Mouse (Mus musculus) intestine, postnatal 0 days (tissue): ENCODE measurements around the gene Nap1l1. TPM values are rescaled to one million over a fixed set of nuclear protein-coding genes. Genes with fewer than 3 reads are reported as not detected.
A peak's percentile ranks its signal among the peaks of the same experiment; 100 is the strongest.

ENCODE experiments used
- ATAC-seq: fragments of 200-750 bp; cut with Nextera tagmentation; 2 replicates; pipeline ENCODE4 v1.8.0; 2017; ENCODE audit warnings: mild to moderate bottlenecking, moderate TSS enrichment, moderate library complexity
- H3K27ac ChIP-seq: fragments of 300-500 bp; sonication (generic); 2 replicates; pipeline ENCODE4 v1.5.1; 2014; ENCODE audit warnings: mild to moderate bottlenecking, low read depth, low read length, moderate library complexity
- H3K27me3 ChIP-seq: fragments of 300-500 bp; sonication (generic); replicated peaks from 2 replicates; pipeline ENCODE4 v1.6.1; 2014; ENCODE audit warnings: low read length, mixed read lengths; ENCODE audit not compliant: control insufficient read depth, insufficient read depth
- H3K36me3 ChIP-seq: fragments of 300-500 bp; sonication (generic); 2 replicates; pipeline ENCODE4 v1.6.1; 2014; ENCODE audit warnings: mild to moderate bottlenecking, moderate library complexity; ENCODE audit not compliant: control insufficient read depth, insufficient read depth
- H3K4me1 ChIP-seq: fragments of 300-500 bp; sonication (generic); replicated peaks from 2 replicates; pipeline ENCODE4 v1.6.1; 2014; ENCODE audit warnings: antibody characterized with exemption, low read length, mixed read lengths; ENCODE audit not compliant: control insufficient read depth, insufficient read depth
- H3K4me2 ChIP-seq: fragments of 300-500 bp; sonication (generic); replicated peaks from 2 replicates; pipeline ENCODE4 v1.6.1; 2014; ENCODE audit warnings: low read depth, mild to moderate bottlenecking, moderate library complexity
- H3K4me3 ChIP-seq: fragments of 300-500 bp; sonication (generic); 2 replicates; pipeline ENCODE4 v1.5.1; 2014; ENCODE audit warnings: low read depth, low read length
- H3K9ac ChIP-seq: fragments of 300-500 bp; sonication (generic); 2 replicates; pipeline ENCODE4 v1.6.1; 2014; ENCODE audit warnings: mild to moderate bottlenecking, low read depth, low read length
- H3K9me3 ChIP-seq: fragments of 300-500 bp; sonication (generic); 2 replicates; pipeline ENCODE4 v1.6.1; 2016; ENCODE audit warnings: mixed run types; ENCODE audit not compliant: control insufficient read depth
- CTCF ChIP-seq: sonication (generic); IDR thresholded peaks from 2 replicates; pipeline ENCODE4 v1.5.1; 2016; ENCODE audit warnings: low read depth, mild to moderate bottlenecking, control low read depth, antibody characterized with exemption, moderate library complexity
- WGBS: fragments of 180-500 bp; shearing (Covaris S2); extraction: QIAGEN DNeasy Blood & Tissue Kit; methylation state at CpG from one replicate; pipeline ENCODE4 v1.1.7; 2014; 5-methylcytosine and 5-hydroxymethylcytosine counted together
- polyA plus RNA-seq: library from polyadenylated mRNA; unstranded; fragments of >200 nt; fragmentation: Nextera tagmentation; extraction: Ambion mirVana; gene quantifications from 2 replicates; pipeline ENCODE4 v1.2.1, GENCODE M21; 2015

The Nap1l1 gene
- polyA plus RNA-seq, 1 experiment from 2014 or later, result 62.1 TPM

DNA sequence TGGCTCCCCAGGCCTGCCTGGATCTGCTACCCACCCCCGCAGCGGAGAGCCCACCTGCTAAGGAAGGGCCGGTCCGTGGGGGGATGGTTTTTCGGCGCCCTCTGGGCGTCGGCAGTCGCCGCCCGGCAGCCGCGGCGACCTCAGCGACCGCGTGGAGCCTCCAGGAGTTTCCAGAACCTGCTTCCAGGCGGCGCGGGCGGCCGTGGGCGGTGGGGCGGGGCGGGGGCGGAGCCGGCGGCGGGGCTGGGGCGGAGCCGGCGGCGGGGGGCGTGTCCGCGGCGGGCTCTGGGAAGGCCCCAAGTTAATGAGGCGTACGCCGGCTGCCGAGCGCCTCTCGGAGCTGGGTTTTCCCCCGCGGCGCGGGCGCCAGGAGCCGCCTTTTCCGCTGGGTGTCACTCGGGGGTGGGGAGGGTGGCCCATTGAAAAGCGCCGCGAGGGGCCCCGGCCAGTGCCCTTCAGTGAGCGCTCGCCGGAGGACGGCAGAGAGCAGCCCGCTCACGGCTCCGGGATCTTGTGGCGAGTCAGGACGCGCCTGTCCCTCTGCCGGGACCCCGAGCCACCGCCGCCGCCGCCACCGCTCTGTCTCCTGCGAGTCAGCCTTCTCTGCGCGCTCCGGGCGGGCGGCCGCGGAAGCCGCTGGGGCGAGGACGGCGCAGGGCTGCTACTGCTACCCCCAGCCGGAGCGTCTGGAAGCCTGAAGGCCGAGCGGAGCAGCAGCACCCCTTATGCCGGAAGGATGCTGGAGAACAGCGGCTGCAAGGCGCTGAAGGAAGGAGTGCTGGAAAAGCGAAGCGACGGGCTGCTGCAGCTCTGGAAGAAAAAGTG is 33.3 kb downstream of the Nap1l1 start, which contains the start of gene Phlda1:
Phlda1 (plus strand) TSS at position 186 of the 825 bp plus-strand sequence.
- H3K4me1 ChIP-seq, result no peaks in the 10 kb centered on the region; the same call in 1 of the 2 replicates
- peak within 1 kb of the TSS; percentile 87 for H3K27ac ChIP-seq
- ATAC-seq, result peak; percentile 94
- peak; percentile 56 for TF ChIP-seq CTCF
- H3K36me3 ChIP-seq, result no peaks in the 10 kb centered on the region
- H3K4me2 ChIP-seq, result peak within 1 kb of the TSS; percentile 81
- H3K27me3 ChIP-seq, result no peaks in the 10 kb centered on the region
- H3K9ac ChIP-seq, result peak within 1 kb of the TSS; percentile 80
- H3K4me3 ChIP-seq, result peak within 1 kb of the TSS; percentile 83
- no peaks in the 10 kb centered on the region for H3K9me3 ChIP-seq
- under 1% methylated on average over 66 of the region's 94 CpGs for WGBS

DNA sequence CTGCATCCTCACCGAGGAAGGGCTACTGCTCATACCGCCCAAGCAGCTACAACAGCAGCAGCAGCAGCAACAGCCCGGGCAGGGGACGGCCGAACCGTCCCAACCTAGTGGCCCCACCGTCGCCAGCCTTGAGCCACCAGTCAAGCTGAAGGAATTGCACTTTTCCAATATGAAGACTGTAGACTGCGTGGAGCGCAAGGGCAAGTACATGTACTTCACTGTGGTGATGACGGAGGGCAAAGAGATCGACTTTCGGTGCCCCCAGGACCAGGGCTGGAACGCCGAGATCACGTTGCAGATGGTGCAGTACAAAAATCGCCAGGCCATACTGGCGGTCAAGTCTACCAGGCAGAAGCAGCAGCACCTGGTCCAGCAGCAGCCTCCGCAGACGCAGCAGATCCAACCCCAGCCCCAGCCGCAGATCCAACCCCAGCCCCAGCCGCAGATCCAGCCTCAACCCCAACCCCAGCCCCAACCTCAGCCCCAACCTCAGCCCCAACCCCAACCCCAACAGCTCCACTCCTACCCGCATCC is 34.0 kb downstream of the Nap1l1 start:
- Histone ChIP-seq H3K4me1 (no peaks in the 10 kb centered on the region; the same call in 1 of the 2 replicates), H3K9me3 (no peaks in the 10 kb centered on the region), H3K36me3 (no peaks in the 10 kb centered on the region), H3K4me2 (peak overlapping the region; percentile 81), H3K9ac (peak overlapping the region; percentile 80), H3K4me3 (peak overlapping the region; percentile 83), H3K27me3 (no peaks in the 10 kb centered on the region), H3K27ac (peak overlapping the region; percentile 87)
- under 1% methylated on average over 23 of the region's 23 CpGs for WGBS
- no peak for TF ChIP-seq CTCF
- peak; percentile 4; the same call in 1 of the 2 replicates for ATAC-seq

DNA sequence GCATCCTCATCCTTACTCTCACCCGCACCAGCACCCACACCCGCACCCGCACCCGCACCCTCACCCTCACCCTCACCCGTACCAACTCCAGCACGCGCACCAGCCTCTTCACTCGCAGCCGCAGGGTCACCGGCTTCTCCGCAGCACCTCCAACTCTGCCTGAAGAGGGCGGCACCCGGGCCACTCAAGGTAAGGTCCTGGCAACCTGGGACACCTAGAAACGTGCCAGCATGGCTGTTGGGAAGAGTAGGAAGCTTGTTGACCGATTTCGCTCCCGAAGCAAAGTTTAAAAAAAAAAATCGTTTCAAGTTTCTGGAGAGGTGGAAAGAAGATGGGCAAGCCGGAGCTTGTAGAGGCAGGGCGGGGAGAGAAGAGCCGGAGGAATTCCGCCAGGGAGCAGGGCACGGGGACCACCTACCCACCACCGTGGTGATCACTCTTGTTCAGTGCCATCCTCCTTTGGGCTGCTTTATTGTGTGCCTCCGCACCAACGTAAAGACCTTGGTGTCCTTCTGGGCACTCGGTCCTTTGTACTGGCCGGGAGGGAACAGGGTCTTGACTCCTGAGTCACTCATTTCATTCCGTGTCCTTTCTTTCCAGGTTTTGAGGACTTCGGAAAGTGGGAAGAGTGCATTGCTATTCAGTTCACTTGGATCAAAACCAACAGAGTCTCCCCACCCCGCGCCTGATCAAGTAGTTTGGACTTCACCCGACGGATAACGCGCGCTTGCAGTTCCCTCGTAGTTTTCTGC is 34.6 kb downstream of the Nap1l1 start:
- WGBS, result under 1% methylated on average over 38 of the region's 38 CpGs
- Histone ChIP-seq H3K9ac (peak overlapping the region; percentile 80), H3K9me3 (no peaks in the 10 kb centered on the region), H3K4me3 (peak overlapping the region; percentile 83), H3K4me1 (no peaks in the 10 kb centered on the region; the same call in 1 of the 2 replicates), H3K27me3 (no peaks in the 10 kb centered on the region), H3K27ac (peak overlapping the region; percentile 87), H3K36me3 (no peaks in the 10 kb centered on the region), H3K4me2 (peak overlapping the region; percentile 81)
- peak; percentile 69 for TF ChIP-seq CTCF
- peak; percentile 36 for ATAC-seq

DNA sequence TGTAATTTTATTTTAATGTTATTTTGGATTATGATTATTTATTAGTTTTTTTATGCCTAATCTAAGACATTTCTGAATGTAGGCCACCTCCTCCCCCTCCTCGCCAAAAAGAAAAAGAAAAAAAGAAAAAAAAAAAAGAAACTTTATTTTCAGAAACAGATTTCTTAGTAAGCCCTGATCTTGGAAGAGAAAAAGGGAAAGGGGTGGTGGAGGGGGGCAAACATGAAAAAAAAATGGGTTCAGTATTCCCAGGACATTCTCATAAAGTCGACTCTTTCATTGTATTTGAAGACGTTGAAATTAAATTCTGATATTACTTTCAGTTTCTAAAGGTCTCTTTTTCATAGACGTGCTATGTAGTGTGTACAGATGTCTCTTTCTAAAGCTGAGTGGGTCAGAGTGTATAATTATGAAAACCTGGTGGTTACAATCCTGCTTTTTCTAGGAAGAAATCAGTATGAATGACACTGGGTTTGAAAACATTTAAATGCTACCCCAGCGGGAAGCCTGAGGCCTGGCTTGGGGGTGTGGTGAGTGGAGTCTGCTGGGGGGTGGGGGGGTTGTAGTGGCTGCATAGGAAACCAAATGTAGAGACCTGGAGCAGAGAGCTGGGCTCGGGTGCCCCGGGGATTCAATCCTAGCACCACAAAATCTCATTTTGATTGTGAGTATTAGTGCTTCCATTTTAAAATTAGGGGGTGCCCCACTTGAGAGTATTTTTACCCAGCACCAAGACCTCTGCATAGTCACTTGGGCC is 35.5 kb downstream of the Nap1l1 start:
- WGBS, result 7% methylated on average over 7 of the region's 7 CpGs
- no peak for TF ChIP-seq CTCF
- Histone ChIP-seq H3K36me3 (no peaks in the 10 kb centered on the region), H3K27ac (no peak overlapping the region), H3K9ac (peak overlapping the region; percentile 80; the same call in 1 of the 2 replicates), H3K4me3 (peak overlapping the region; percentile 83), H3K27me3 (no peaks in the 10 kb centered on the region), H3K4me2 (peak overlapping the region; percentile 81), H3K4me1 (no peaks in the 10 kb centered on the region; the same call in 1 of the 2 replicates), H3K9me3 (no peaks in the 10 kb centered on the region)
- ATAC-seq, result no peak

DNA sequence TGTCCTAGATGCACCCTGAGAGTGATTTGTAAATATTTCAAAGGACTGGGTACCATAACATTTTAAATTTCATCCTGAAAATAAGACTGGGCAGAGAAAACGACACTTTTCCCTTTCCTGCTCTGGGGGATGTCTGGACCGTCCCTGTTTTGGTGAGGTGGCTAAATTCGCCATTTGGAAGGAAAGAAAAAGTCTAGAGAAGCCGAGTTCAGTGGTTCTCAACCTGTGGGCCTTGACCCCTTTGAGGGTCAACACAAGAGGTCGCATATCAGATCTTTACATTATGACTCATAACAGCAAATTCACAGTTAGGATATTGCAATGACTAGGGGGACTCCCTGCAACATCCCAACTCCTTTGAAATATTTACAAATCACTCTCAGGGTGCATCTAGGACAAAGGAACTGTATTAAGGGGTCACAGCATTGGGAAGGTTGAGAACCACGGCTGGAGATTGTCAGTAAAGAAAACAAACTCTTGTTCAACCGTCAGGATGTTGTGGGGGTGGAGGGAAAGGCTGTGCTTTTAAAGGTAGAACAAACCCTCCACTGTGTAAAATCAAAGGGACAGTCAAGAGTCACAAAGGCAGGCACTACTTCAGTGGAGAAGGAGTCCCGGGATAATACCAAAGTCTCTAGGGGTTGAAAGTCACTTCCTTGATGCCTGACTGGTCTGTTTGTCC is 36.2 kb downstream of the Nap1l1 start:
- H3K9ac ChIP-seq, result no peak overlapping the region; the same call in 1 of the 2 replicates
- H3K4me3 ChIP-seq, result peak overlapping the region; percentile 83
- 25% methylated on average over 8 of the region's 8 CpGs for WGBS
- ATAC-seq, result no peak
- TF ChIP-seq CTCF, result no peak
- H3K36me3 ChIP-seq, result no peaks in the 10 kb centered on the region
- no peaks in the 10 kb centered on the region for H3K27me3 ChIP-seq
- H3K4me2 ChIP-seq, result peak overlapping the region; percentile 81
- H3K9me3 ChIP-seq, result no peaks in the 10 kb centered on the region
- no peaks in the 10 kb centered on the region; the same call in 1 of the 2 replicates for H3K4me1 ChIP-seq
- H3K27ac ChIP-seq, result no peak overlapping the region
